Mouse (Mus musculus) lung, postnatal 0 days (tissue): ENCODE measurements around the gene Fam187a.

Experiments
- CTCF ChIP-seq: IDR thresholded peaks from 2 replicates; pipeline ENCODE4 v1.5.1; 2016; ENCODE audit warnings: antibody characterized with exemption, mild to moderate bottlenecking
- EP300 ChIP-seq: IDR thresholded peaks from 2 replicates; pipeline ENCODE4 v1.6.1; 2016; ENCODE audit warnings: antibody characterized with exemption, mild to moderate bottlenecking, control low read depth

DNA sequence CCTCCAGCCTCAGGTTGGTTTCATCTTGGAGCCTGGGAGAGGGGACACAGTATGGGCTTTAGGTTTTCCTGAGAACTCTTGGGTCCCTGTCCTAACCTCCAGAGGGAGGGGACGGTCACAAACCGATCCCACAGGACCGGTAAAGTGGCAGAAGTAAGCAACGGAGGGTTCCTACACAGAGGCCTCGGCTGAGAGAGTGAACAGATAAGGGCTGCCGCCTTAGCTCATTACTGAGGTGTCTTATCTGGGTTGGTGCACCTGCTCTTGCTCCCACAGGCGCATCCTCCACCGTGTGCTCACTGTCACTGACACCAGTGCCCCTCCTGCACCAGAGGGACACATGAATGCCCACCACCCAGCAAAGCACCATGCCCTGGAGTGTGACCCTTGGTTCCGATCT, 10.8 kb downstream of the Fam187a start:
- TF ChIP-seq EP300 (no peak), CTCF (no peak)
